Mouse (Mus musculus) spleen, adult 18-20 months (tissue): ENCODE results near the gene Diaph3.

ENCODE experiments used
- DNase-seq, 2 experiments: peaks; one replicate each; pipeline ENCODE4 v3.0.0; 2022; ENCODE audit warnings: mixed read lengths in 2 of 2

Gene Diaph3

GRCm38 (mm10) chr14:86640086-86640485 is 500.9 kb downstream of the Diaph3 start:
- DNase-seq: no peak

GRCm38 (mm10) chr14:86635594-86636140 is 505.4 kb downstream of the Diaph3 start:
- DNase-seq: no peak

- DNase-seq: no peak
Observed at GRCm38 (mm10) chr14:86635052-86635451, 506.0 kb downstream of the Diaph3 start.

GRCm38 (mm10) chr14:86633799-86634198 is 507.2 kb downstream of the Diaph3 start:
- DNase-seq: no peak

- no peak for DNase-seq
Observed at GRCm38 (mm10) chr14:86624816-86625425, 516.1 kb downstream of the Diaph3 start.

- DNase-seq: no peak
Observed at GRCm38 (mm10) chr14:86619637-86620036, 521.4 kb downstream of the Diaph3 start.
